9 mouse cellular contexts compared by ENCODE assay signal in genomic region chr9:27106081-27106480, GRCm38 (mm10). TPM values are rescaled to one million over a fixed set of nuclear protein-coding genes. Genes with fewer than 3 reads are reported as not detected.
A peak's percentile ranks its signal among the peaks of the same experiment; 100 is the strongest.
DNase-seq lines count a peak whose midpoint lies in the region; ATAC-seq and TF ChIP-seq lines count a peak whose summit lies in the region.
"Had no signal": no experiment of that assay in that cellular context is flagged by ENCODE, and none has a peak within 500 bp of the region (broad histone marks: within the 10 kb centered on the region; RNA-seq: fewer than 3 reads in every experiment).

No protein-coding gene starts in this region.

- DNase-seq in heart, adult 8-10 months (ENCODE audit: low spot score), result peak; percentile 56
- no peak for DNase-seq in heart, adult 11 months
- peak; percentile 24 to 25 for DNase-seq in B cell, adult 2 months
- peak; percentile 37 for DNase-seq in adrenal gland, postnatal 25 days
- peak; percentile 67 for DNase-seq in kidney, postnatal 10 days
- DNase-seq in midbrain, embryonic 11.5 days (ENCODE audit: low spot score, missing footprints), result peak; percentile 89

- ATAC-seq in midbrain, embryonic 11.5 days (ENCODE audit: low FRiP score), result peak; percentile 49
- no peak for ATAC-seq in inflammation-experienced regulatory T-cells, adult 6 months

- 0 out of 2 replicates have a peak, but pooled peaks have one; percentile 16 for TF ChIP-seq CTCF in embryonic fibroblast, embryonic 13.5 days (IDR thresholded peaks at IDR 0.05; ENCODE audit: borderline replicate concordance, insufficient read depth, low read length)

- H3K9ac ChIP-seq in midbrain, embryonic 11.5 days (ENCODE audit: low read length), result no peak overlapping the region
- H3K9ac ChIP-seq: limb, embryonic 12.5 days had no signal

- H3K4me3 ChIP-seq in embryonic fibroblast, embryonic 13.5 days (ENCODE audit: insufficient read depth, low read length), result no peak overlapping the region
- no peak overlapping the region for H3K4me3 ChIP-seq in midbrain, embryonic 11.5 days (ENCODE audit: low read depth, low read length)
- H3K4me3 ChIP-seq: limb, embryonic 12.5 days had no signal

- H3K9me3 ChIP-seq in midbrain, embryonic 11.5 days (ENCODE audit: control insufficient read depth, low read length), result no peaks in the 10 kb centered on the region
- H3K9me3 ChIP-seq: limb, embryonic 12.5 days had no signal

- H3K27ac ChIP-seq in embryonic fibroblast, embryonic 13.5 days (ENCODE audit: insufficient read depth, low read length), result no peak overlapping the region
- no peak overlapping the region for H3K27ac ChIP-seq in midbrain, embryonic 11.5 days (ENCODE audit: low read depth, low read length)
- H3K27ac ChIP-seq: limb, embryonic 12.5 days had no signal

- H3K4me2 ChIP-seq in midbrain, embryonic 11.5 days, result no peak overlapping the region
- H3K4me2 ChIP-seq: limb, embryonic 12.5 days had no signal

- no peaks in the 10 kb centered on the region for H3K27me3 ChIP-seq in midbrain, embryonic 11.5 days (ENCODE audit: control insufficient read depth, insufficient read depth, low read length)
- H3K27me3 ChIP-seq: limb, embryonic 12.5 days had no signal

- peaks cover 24% of the 10 kb centered on the region; the same call in 1 of the 2 replicates for H3K36me3 ChIP-seq in midbrain, embryonic 11.5 days (ENCODE audit: control insufficient read depth, insufficient read depth, low read length)

- TF ChIP-seq POLR2A in embryonic fibroblast, embryonic 13.5 days (IDR thresholded peaks at IDR 0.05; ENCODE audit: low read depth, low read length), result no peak

- peaks cover 2% of the 10 kb centered on the region; the same call in 1 of the 2 replicates for H3K4me1 ChIP-seq in embryonic fibroblast, embryonic 13.5 days (ENCODE audit: control insufficient read depth, insufficient read depth, low read length)
- no peaks in the 10 kb centered on the region for H3K4me1 ChIP-seq in midbrain, embryonic 11.5 days (ENCODE audit: control insufficient read depth, insufficient read depth, low read length)

- 55% methylated on average over 1 of the region's 1 CpGs for WGBS in midbrain, embryonic 11.5 days

RNA-seq across cellular contexts. Expression of gene Jam3, which starts 49.1 kb away (rescaled TPM):
- total RNA-seq in heart, adult 8-10 months (2022), result 10 to 100 TPM; 13.0 to 21.8 (median 14.9) TPM
- total RNA-seq in adrenal gland, postnatal 25 days (2021), result 35.7 and 36.5 TPM in 2 replicates
- 45.6 and 50.3 TPM in 2 replicates for polyA plus RNA-seq in embryonic fibroblast, embryonic 13.5 days (2011; ENCODE audit: insufficient read length, low read depth, missing spikeins)
- 170 and 171 TPM in 2 replicates for polyA plus RNA-seq in midbrain, embryonic 11.5 days (2014; fragmentation: Nextera tagmentation; extraction: Ambion mirVana)
- under 1 TPM in 2 of 3 experiments, not detected in 1; 0.74 to 0.95 TPM for polyA plus RNA-seq in inflammation-experienced regulatory T-cells, adult 6 months (2017; shearing (Covaris generic))

Comparison
In these comparisons a context has a peak if more than half of its experiments do, and no peak if none do; other contexts are left out.
1. RNA of gene Jam3, which starts 49.1 kb away (polyA plus RNA-seq): 170 to 171 TPM in midbrain, embryonic 11.5 days and 45.6 to 50.3 TPM in embryonic fibroblast, embryonic 13.5 days; 0.74 to 0.95 TPM in inflammation-experienced regulatory T-cells, adult 6 months; every median in the first group is over 10 times any median in the second.